Comparison of ENCODE assay signal across 9 mouse cellular contexts in the genomic region with DNA sequence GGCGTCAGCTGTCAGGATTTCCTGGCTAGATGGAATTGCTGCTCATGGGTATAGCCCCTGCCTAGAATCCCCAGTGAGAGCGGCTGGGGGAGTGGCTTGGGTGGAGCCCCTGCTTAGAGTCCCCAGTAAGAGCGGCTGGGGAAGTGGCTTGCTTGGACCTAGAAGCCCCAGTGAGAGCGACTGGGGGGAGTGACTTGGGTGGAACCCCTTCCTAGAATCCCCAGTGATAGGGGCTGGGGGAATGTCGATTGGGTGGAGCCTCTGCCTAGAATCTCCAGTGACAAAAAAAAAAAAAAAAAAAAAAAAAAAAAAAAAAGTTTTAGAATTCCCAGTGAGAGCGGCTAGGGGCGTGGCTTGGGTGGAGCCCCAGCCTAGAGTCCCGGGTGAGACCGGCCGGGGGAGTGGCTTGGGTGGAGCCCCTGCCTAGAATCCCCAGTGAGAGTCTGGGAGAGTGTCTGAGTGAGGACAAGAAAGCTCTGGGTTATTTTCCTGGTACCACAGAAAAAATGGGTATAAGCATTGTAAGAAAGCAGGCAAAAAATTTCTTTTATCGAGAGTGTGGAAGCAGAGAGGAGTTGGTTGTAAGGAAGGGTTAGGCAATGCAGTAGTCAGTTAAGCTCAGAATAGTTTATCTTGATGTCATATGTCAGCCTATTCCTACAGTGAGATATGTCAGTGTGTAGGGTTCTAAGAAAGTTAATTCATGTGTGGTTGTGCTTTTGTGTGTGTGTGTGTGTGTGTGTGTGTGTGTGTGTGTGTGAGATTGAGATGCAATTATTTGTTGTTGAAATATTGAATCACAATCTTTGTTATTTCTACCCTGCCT. TPM values are rescaled to one million over a fixed set of nuclear protein-coding genes. Genes with fewer than 3 reads are reported as not detected.
DNase-seq lines count a peak whose midpoint lies in the region; ATAC-seq lines count a peak whose summit lies in the region.
"Had no signal": no experiment of that assay in that cellular context is flagged by ENCODE, and none has a peak within 500 bp of the region (broad histone marks: within the 10 kb centered on the region; RNA-seq: fewer than 3 reads in every experiment).

No protein-coding gene starts in this region.

- H3K4me3 ChIP-seq in embryonic facial prominence, embryonic 11.5 days (ENCODE audit: low read depth, low read length), result no peak overlapping the region
- no peak overlapping the region for H3K4me3 ChIP-seq in heart, embryonic 16.5 days (ENCODE audit: low read length)
- no peak overlapping the region for H3K4me3 ChIP-seq in liver, embryonic 16.5 days (ENCODE audit: low read depth, low read length)

- 3% methylated on average over 11 of the region's 11 CpGs for WGBS in embryonic facial prominence, embryonic 11.5 days
- WGBS in heart, embryonic 16.5 days, result 2% methylated on average over 11 of the region's 11 CpGs
- 2% methylated on average over 11 of the region's 11 CpGs for WGBS in liver, embryonic 16.5 days (ENCODE audit: insufficient replicate concordance)

- ATAC-seq in embryonic facial prominence, embryonic 11.5 days (replicated peaks; ENCODE audit: insufficient number of reproducible peaks, low FRiP score, low TSS enrichment, low read depth), result peak; percentile 87
- peak; percentile 69 for ATAC-seq in heart, embryonic 16.5 days (replicated peaks; ENCODE audit: extremely low read depth, insufficient read depth, low FRiP score)
- ATAC-seq in liver, embryonic 16.5 days (ENCODE audit: low read depth), result peak; percentile 76
- ATAC-seq in inflammation-experienced regulatory T-cells, adult 6 months, result no peak

- no peaks in the 10 kb centered on the region for H3K36me3 ChIP-seq in embryonic facial prominence, embryonic 11.5 days (replicated peaks; ENCODE audit: control insufficient read depth, insufficient read depth, low read depth, low read length)
- no peaks in the 10 kb centered on the region for H3K36me3 ChIP-seq in heart, embryonic 16.5 days (ENCODE audit: control insufficient read depth, insufficient read depth)
- H3K36me3 ChIP-seq in liver, embryonic 16.5 days (ENCODE audit: control insufficient read depth, insufficient read depth), result no peaks in the 10 kb centered on the region

- H3K9me3 ChIP-seq in embryonic facial prominence, embryonic 11.5 days (replicated peaks; ENCODE audit: control insufficient read depth, low read length), result no peaks in the 10 kb centered on the region
- H3K9me3 ChIP-seq in heart, embryonic 16.5 days (replicated peaks; ENCODE audit: control insufficient read depth, low read length), result no peaks in the 10 kb centered on the region
- no peaks in the 10 kb centered on the region for H3K9me3 ChIP-seq in liver, embryonic 16.5 days (replicated peaks; ENCODE audit: control insufficient read depth, low read length)

- DNase-seq in ovary, adult 18-20 months (ENCODE audit: low spot score), result peak; percentile 11
- no peak for DNase-seq in ovary, postnatal 14 days (ENCODE audit: low spot score)
- peak; percentile 67 for DNase-seq in embryonic facial prominence, embryonic 11.5 days (ENCODE audit: low spot score)
- DNase-seq in testis, postnatal 14 days (ENCODE audit: low spot score), result peak; percentile 37
- DNase-seq in layer of hippocampus, postnatal 25 days (ENCODE audit: extremely low spot score in 1 of 2, low spot score in 1 of 2), result no peak

- peak overlapping the region; percentile 21 for H3K4me2 ChIP-seq in embryonic facial prominence, embryonic 11.5 days (ENCODE audit: low read depth, low read length)
- H3K4me2 ChIP-seq in heart, embryonic 16.5 days (ENCODE audit: low read depth, low read length), result peak overlapping the region; percentile 38
- peak overlapping the region; percentile 35 for H3K4me2 ChIP-seq in liver, embryonic 16.5 days (ENCODE audit: low read depth, low read length)

- H3K27ac ChIP-seq in embryonic facial prominence, embryonic 11.5 days (replicated peaks; ENCODE audit: low read depth, low read length), result no peak overlapping the region
- H3K27ac ChIP-seq in heart, embryonic 16.5 days (ENCODE audit: low read length), result no peak overlapping the region
- H3K27ac ChIP-seq in liver, embryonic 16.5 days (ENCODE audit: low read length), result no peak overlapping the region

- no peaks in the 10 kb centered on the region for H3K27me3 ChIP-seq in embryonic facial prominence, embryonic 11.5 days (ENCODE audit: control insufficient read depth, insufficient read depth, low read length)
- no peaks in the 10 kb centered on the region for H3K27me3 ChIP-seq in heart, embryonic 16.5 days (ENCODE audit: control insufficient read depth, insufficient read depth, low read length)
- no peaks in the 10 kb centered on the region; the same call in 1 of the 2 replicates for H3K27me3 ChIP-seq in liver, embryonic 16.5 days (ENCODE audit: control insufficient read depth, insufficient read depth, low read depth, low read length)

- no peak overlapping the region for H3K9ac ChIP-seq in embryonic facial prominence, embryonic 11.5 days (replicated peaks; ENCODE audit: low read length)
- H3K9ac ChIP-seq in heart, embryonic 16.5 days (ENCODE audit: low read length), result no peak overlapping the region
- H3K9ac ChIP-seq in liver, embryonic 16.5 days (ENCODE audit: low read depth, low read length), result no peak overlapping the region

- no peaks in the 10 kb centered on the region for H3K4me1 ChIP-seq in embryonic facial prominence, embryonic 11.5 days (ENCODE audit: control insufficient read depth, insufficient read depth, low read length)
- 0 out of 2 replicates have a peak, but pooled peaks cover 3% of the 10 kb centered on the region for H3K4me1 ChIP-seq in heart, embryonic 16.5 days (ENCODE audit: control insufficient read depth, insufficient read depth, low read length)
- H3K4me1 ChIP-seq in liver, embryonic 16.5 days (ENCODE audit: control insufficient read depth, low read depth, low read length), result peaks cover 7% of the 10 kb centered on the region

RNA-seq across cellular contexts. Expression of a gene that starts 13.6 kb away (rescaled TPM):
- polyA plus RNA-seq in embryonic facial prominence, embryonic 11.5 days (2014; fragmentation: Nextera tagmentation; extraction: Ambion mirVana), result 5.2 and 5.6 TPM in 2 replicates
- polyA plus RNA-seq in heart, embryonic 16.5 days (2015; fragmentation: Nextera tagmentation; extraction: Ambion mirVana), result 3.3 and 3.4 TPM in 2 replicates
- 0.48 and 0.67 TPM in 2 replicates for polyA plus RNA-seq in liver, embryonic 16.5 days (2015; fragmentation: Nextera tagmentation; extraction: Ambion mirVana)
- under 1 TPM; 0.54 to 0.85 TPM for total RNA-seq in layer of hippocampus, postnatal 25 days (2021)
- 10 to 100 TPM in 2 of 3 experiments, 1 to 10 TPM in 1; 9.6 to 30.9 (median 15.9) TPM for polyA plus RNA-seq in inflammation-experienced regulatory T-cells, adult 6 months (2017; shearing (Covaris generic))

RNA-seq across cellular contexts. Expression of a gene that starts 30.8 kb away (rescaled TPM):
- not detected in 2 replicates for polyA plus RNA-seq in embryonic facial prominence, embryonic 11.5 days (2014; fragmentation: Nextera tagmentation; extraction: Ambion mirVana)
- 0.17 and 0.75 TPM in 2 replicates for polyA plus RNA-seq in heart, embryonic 16.5 days (2015; fragmentation: Nextera tagmentation; extraction: Ambion mirVana)
- not detected in 2 replicates for polyA plus RNA-seq in liver, embryonic 16.5 days (2015; fragmentation: Nextera tagmentation; extraction: Ambion mirVana)
- total RNA-seq in layer of hippocampus, postnatal 25 days (2021), result under 1 TPM in 1 of 2 experiments, not detected in 1; 0.61 TPM
- polyA plus RNA-seq in inflammation-experienced regulatory T-cells, adult 6 months (2017; shearing (Covaris generic)), result 1 to 10 TPM; 1.6 to 5.2 (median 3.4) TPM
- total RNA-seq: neutrophil, adult 5-6 weeks had no signal

RNA-seq across cellular contexts. Expression of a gene that starts 31.2 kb away (rescaled TPM):
- polyA plus RNA-seq in embryonic facial prominence, embryonic 11.5 days (2014; fragmentation: Nextera tagmentation; extraction: Ambion mirVana), result 39.9 and 51.6 TPM in 2 replicates
- polyA plus RNA-seq in heart, embryonic 16.5 days (2015; fragmentation: Nextera tagmentation; extraction: Ambion mirVana), result 5.7 and 6.9 TPM in 2 replicates
- 0.36 and 0.60 TPM in 2 replicates for polyA plus RNA-seq in liver, embryonic 16.5 days (2015; fragmentation: Nextera tagmentation; extraction: Ambion mirVana)
- 100 to 1,000 TPM; 633 to 647 TPM for total RNA-seq in layer of hippocampus, postnatal 25 days (2021)
- polyA plus RNA-seq in inflammation-experienced regulatory T-cells, adult 6 months (2017; shearing (Covaris generic)), result 1 to 10 TPM; 2.2 to 5.4 (median 3.9) TPM

RNA-seq across cellular contexts. Expression of a gene that starts 40.4 kb away (rescaled TPM):
- 1.5 and 1.6 TPM in 2 replicates for polyA plus RNA-seq in embryonic facial prominence, embryonic 11.5 days (2014; fragmentation: Nextera tagmentation; extraction: Ambion mirVana)
- 2.2 and 4.1 TPM in 2 replicates for polyA plus RNA-seq in heart, embryonic 16.5 days (2015; fragmentation: Nextera tagmentation; extraction: Ambion mirVana)
- polyA plus RNA-seq in liver, embryonic 16.5 days (2015; fragmentation: Nextera tagmentation; extraction: Ambion mirVana), result 4.0 and 4.3 TPM in 2 replicates
- total RNA-seq in layer of hippocampus, postnatal 25 days (2021), result 1 to 10 TPM in 1 of 2 experiments, under 1 TPM in 1; 0.47 to 2.0 TPM
- polyA plus RNA-seq in inflammation-experienced regulatory T-cells, adult 6 months (2017; shearing (Covaris generic)), result 100 to 1,000 TPM; 183 to 288 (median 219) TPM

RNA-seq across cellular contexts. Expression of a gene that starts 59.1 kb away (rescaled TPM):
- polyA plus RNA-seq in embryonic facial prominence, embryonic 11.5 days (2014; fragmentation: Nextera tagmentation; extraction: Ambion mirVana), result 7.1 and 7.3 TPM in 2 replicates
- 14.7 and 17.0 TPM in 2 replicates for polyA plus RNA-seq in heart, embryonic 16.5 days (2015; fragmentation: Nextera tagmentation; extraction: Ambion mirVana)
- 4.4 and 7.0 TPM in 2 replicates for polyA plus RNA-seq in liver, embryonic 16.5 days (2015; fragmentation: Nextera tagmentation; extraction: Ambion mirVana)
- 100 to 1,000 TPM; 351 to 373 TPM for total RNA-seq in layer of hippocampus, postnatal 25 days (2021)
- polyA plus RNA-seq in inflammation-experienced regulatory T-cells, adult 6 months (2017; shearing (Covaris generic)), result 1 to 10 TPM; 1.0 to 3.1 (median 2.6) TPM

Comparison
In these comparisons a context has a peak if more than half of its experiments do, and no peak if none do; other contexts are left out.
1. DNase-seq: peak in ovary, adult 18-20 months (single experiment), embryonic facial prominence, embryonic 11.5 days (single experiment) and testis, postnatal 14 days (single experiment); none in ovary, postnatal 14 days (single experiment) and layer of hippocampus, postnatal 25 days (0 of 2).
2. Peak in every context shown above with its lines, with median percentiles within 50 percentile points of each other: H3K4me2 ChIP-seq.